ENCODE assay signal across 23 mouse cellular contexts in the genomic region with DNA sequence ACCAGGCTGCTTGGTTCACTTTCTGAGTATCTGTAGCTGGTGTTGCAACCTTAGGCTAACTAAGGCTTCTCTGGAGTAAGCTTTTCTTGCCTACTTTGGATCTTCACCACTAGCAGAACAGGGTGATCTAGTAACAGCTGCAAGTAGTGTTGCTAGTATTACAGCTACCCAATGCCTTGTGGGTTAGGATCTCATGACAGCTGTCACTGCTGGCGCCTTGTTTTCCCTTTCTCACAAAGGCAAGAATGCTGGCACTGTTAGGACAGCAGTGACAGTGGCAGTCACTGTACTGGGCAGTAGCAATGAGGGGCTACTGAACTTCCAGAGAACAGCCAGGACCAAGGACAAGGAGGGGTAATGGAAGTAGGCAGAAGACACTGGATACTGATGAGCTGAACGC.
"Had no signal": no experiment of that assay in that cellular context is flagged by ENCODE, and none has a peak within 500 bp of the region (broad histone marks: within the 10 kb centered on the region; RNA-seq: fewer than 3 reads in every experiment).

No protein-coding gene starts in this region.

- DNase-seq: liver, postnatal 0 days; lung, adult 2 months; lung, postnatal 14 days; lung, postnatal 36 days; retina, postnatal 1 day; right cerebral cortex, adult 18-20 months; right cerebral cortex, postnatal 25 days; right cerebral cortex, postnatal 4 days; thymus, adult 2 months; thymus, postnatal 25 days; thymus, postnatal 4 days had no signal

- H3K27me3 ChIP-seq: liver, embryonic 15.5 days; lung, embryonic 15.5 days; midbrain, embryonic 13.5 days; midbrain, embryonic 15.5 days; neural tube, embryonic 13.5 days; neural tube, embryonic 15.5 days; stomach, embryonic 15.5 days had no signal

- ATAC-seq: liver, postnatal 0 days; lung, postnatal 0 days; midbrain, embryonic 13.5 days; midbrain, embryonic 15.5 days had no signal

- H3K4me2 ChIP-seq: liver, embryonic 15.5 days; lung, embryonic 15.5 days; midbrain, embryonic 11.5 days; midbrain, embryonic 13.5 days; midbrain, embryonic 15.5 days; neural tube, embryonic 13.5 days; neural tube, embryonic 15.5 days; stomach, embryonic 15.5 days had no signal

- H3K27ac ChIP-seq: liver, embryonic 15.5 days; lung, embryonic 15.5 days; macrophage; midbrain, embryonic 13.5 days; midbrain, embryonic 15.5 days; neural tube, embryonic 13.5 days; neural tube, embryonic 15.5 days; stomach, embryonic 15.5 days; stomach, postnatal 0 days had no signal

- H3K9ac ChIP-seq: liver, embryonic 15.5 days; liver, postnatal 0 days; lung, embryonic 15.5 days; midbrain, embryonic 13.5 days; midbrain, embryonic 15.5 days; neural tube, embryonic 13.5 days; neural tube, embryonic 15.5 days; stomach, embryonic 15.5 days had no signal

- H3K36me3 ChIP-seq: liver, embryonic 15.5 days; lung, embryonic 15.5 days; midbrain, embryonic 13.5 days; midbrain, embryonic 15.5 days; neural tube, embryonic 13.5 days; neural tube, embryonic 15.5 days; stomach, embryonic 15.5 days had no signal

- H3K4me1 ChIP-seq: liver, embryonic 15.5 days; lung, embryonic 15.5 days; midbrain, embryonic 13.5 days; midbrain, embryonic 15.5 days; neural tube, embryonic 13.5 days; neural tube, embryonic 15.5 days; stomach, embryonic 15.5 days had no signal

- H3K4me3 ChIP-seq: liver, embryonic 15.5 days; lung, embryonic 15.5 days; megakaryocyte, embryonic 14.5 days; midbrain, embryonic 13.5 days; midbrain, embryonic 15.5 days; neural tube, embryonic 13.5 days; neural tube, embryonic 15.5 days; stomach, embryonic 15.5 days had no signal

- H3K9me3 ChIP-seq: liver, embryonic 15.5 days; lung, embryonic 15.5 days; megakaryocyte, embryonic 14.5 days; midbrain, embryonic 13.5 days; midbrain, embryonic 15.5 days; neural tube, embryonic 13.5 days; neural tube, embryonic 15.5 days; stomach, embryonic 15.5 days had no signal
